Mouse (Mus musculus) forebrain, embryonic 14.5 days (tissue): Measurements from ENCODE around the gene Vmn2r65. TPM values are rescaled to one million over a fixed set of nuclear protein-coding genes. Genes with fewer than 3 reads are reported as not detected.

Experiments used
- ATAC-seq: fragments of 200-750 bp; cut with Nextera tagmentation; 2 replicates; pipeline ENCODE4 v1.8.0; 2017; ENCODE audit warnings: mild to moderate bottlenecking, moderate library complexity
- DNase-seq: peaks from one replicate; pipeline ENCODE4 v3.0.0-alpha.2; 2015; ENCODE audit warnings: low spot score
- H3K27ac ChIP-seq: fragments of 300-500 bp; sonication (generic); 2 replicates; pipeline ENCODE4 v1.5.1; 2014; ENCODE audit warnings: low read depth, mild to moderate bottlenecking, control low read depth, low read length, moderate library complexity
- H3K27me3 ChIP-seq: fragments of 300-500 bp; sonication (generic); replicated peaks from 2 replicates; pipeline ENCODE4 v1.6.1; 2014; ENCODE audit warnings: low read length, control low read depth, mixed read lengths; ENCODE audit not compliant: control insufficient read depth, insufficient read depth
- H3K36me3 ChIP-seq: fragments of 300-500 bp; sonication (generic); 2 replicates; pipeline ENCODE4 v1.6.1; 2014; ENCODE audit warnings: low read length, control low read depth; ENCODE audit not compliant: control insufficient read depth, insufficient read depth
- H3K4me1 ChIP-seq: fragments of 300-500 bp; sonication (generic); 2 replicates; pipeline ENCODE4 v1.6.1; 2014; ENCODE audit warnings: antibody characterized with exemption, low read length, control low read depth; ENCODE audit not compliant: control insufficient read depth, insufficient read depth
- H3K4me2 ChIP-seq: fragments of 300-500 bp; sonication (generic); 2 replicates; pipeline ENCODE4 v1.6.1; 2014; ENCODE audit warnings: mild to moderate bottlenecking, control low read depth, low read length
- H3K4me3 ChIP-seq: fragments of 300-500 bp; sonication (generic); 2 replicates; pipeline ENCODE4 v1.5.1; 2014; ENCODE audit warnings: low read depth, low read length, control low read depth
- H3K9ac ChIP-seq: fragments of 300-500 bp; sonication (generic); 2 replicates; pipeline ENCODE4 v1.6.1; 2014; ENCODE audit warnings: mild to moderate bottlenecking, low read length, control low read depth, moderate library complexity
- H3K9me3 ChIP-seq: fragments of 300-500 bp; sonication (generic); replicated peaks from 2 replicates; pipeline ENCODE4 v1.6.1; 2016; ENCODE audit warnings: low read length, control low read depth, mixed read lengths; ENCODE audit not compliant: control insufficient read depth
- WGBS: fragments of 180-500 bp; shearing (Covaris S2); extraction: QIAGEN DNeasy Blood & Tissue Kit; methylation state at CpG from one replicate; pipeline ENCODE4 v1.1.7; 2014; 5-methylcytosine and 5-hydroxymethylcytosine counted together
- polyA plus RNA-seq: library from polyadenylated mRNA; unstranded; fragments of >200 nt; fragmentation: Nextera tagmentation; extraction: Ambion mirVana; gene quantifications from 2 replicates; pipeline ENCODE4 v1.2.1, GENCODE M21; 2014

Gene Vmn2r65
- not detected in 2 replicates for polyA plus RNA-seq

DNA sequence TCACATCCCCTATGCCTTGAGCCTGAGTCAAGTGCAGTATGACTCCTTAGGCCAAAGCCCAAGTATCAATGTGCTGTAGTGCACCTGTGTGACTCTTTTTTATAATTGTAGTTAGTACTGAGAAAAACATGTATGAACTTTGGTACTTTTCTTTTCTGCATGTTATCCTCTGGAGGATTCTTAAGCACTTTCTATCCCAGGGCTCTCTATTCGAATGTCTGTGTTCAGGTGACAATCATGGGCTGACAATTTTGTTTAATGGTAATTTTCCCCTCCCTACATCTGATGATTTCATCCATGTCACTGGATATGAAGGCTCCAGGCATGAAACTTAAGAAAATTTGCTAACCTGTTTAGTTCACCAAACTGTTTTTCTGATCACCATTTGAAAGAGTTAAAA lies at the start of gene Vmn2r65:
Vmn2r65 (minus strand) TSS at position 101 of the 400 bp plus-strand sequence.
- WGBS: 57% methylated on average over 1 of the region's 1 CpGs
- no peaks in the 10 kb centered on the region for H3K36me3 ChIP-seq
- H3K9me3 ChIP-seq: 0 out of 2 replicates have a peak, but pooled peaks cover 2% of the 10 kb centered on the region
- no peaks in the 10 kb centered on the region for H3K27me3 ChIP-seq
- H3K9ac ChIP-seq: no peak within 1 kb of the TSS
- no peak within 1 kb of the TSS for H3K27ac ChIP-seq
- H3K4me1 ChIP-seq: no peaks in the 10 kb centered on the region
- H3K4me3 ChIP-seq: no peak within 1 kb of the TSS
- ATAC-seq (no peak), DNase-seq (no peak)
- no peak within 1 kb of the TSS for H3K4me2 ChIP-seq

DNA sequence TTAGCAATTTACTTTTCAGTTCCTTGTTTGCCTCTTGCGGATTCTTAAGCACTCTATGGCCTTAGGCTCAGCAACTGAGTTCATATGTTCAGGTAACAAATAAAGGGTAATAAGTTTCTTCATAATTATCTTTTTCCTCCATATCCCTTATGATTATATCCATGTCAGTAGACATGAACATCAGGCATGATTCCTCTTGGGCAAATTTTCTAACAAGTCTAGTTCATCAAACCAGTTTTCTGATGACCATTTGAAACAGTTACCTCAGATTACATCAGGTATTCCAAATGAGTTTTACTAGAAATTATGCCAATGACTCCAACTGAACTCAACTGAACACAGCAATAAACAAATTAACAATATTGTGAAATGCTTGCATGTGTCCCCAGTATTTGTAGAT lies 48.3 kb upstream of the Vmn2r65 start, which contains the start of gene Vmn2r66:
Vmn2r66 (minus strand) TSS at position 101 of the 400 bp plus-strand sequence.
- WGBS: 88% methylated on average over 1 of the region's 1 CpGs
- H3K36me3 ChIP-seq: no peaks in the 10 kb centered on the region
- H3K4me2 ChIP-seq: no peak within 1 kb of the TSS
- H3K27me3 ChIP-seq: no peaks in the 10 kb centered on the region
- no peak within 1 kb of the TSS for H3K27ac ChIP-seq
- ATAC-seq (no peak), DNase-seq (no peak)
- no peak within 1 kb of the TSS for H3K9ac ChIP-seq
- H3K9me3 ChIP-seq: no peaks in the 10 kb centered on the region; the same call in 1 of the 2 replicates
- no peaks in the 10 kb centered on the region for H3K4me1 ChIP-seq
- no peak within 1 kb of the TSS for H3K4me3 ChIP-seq

DNA sequence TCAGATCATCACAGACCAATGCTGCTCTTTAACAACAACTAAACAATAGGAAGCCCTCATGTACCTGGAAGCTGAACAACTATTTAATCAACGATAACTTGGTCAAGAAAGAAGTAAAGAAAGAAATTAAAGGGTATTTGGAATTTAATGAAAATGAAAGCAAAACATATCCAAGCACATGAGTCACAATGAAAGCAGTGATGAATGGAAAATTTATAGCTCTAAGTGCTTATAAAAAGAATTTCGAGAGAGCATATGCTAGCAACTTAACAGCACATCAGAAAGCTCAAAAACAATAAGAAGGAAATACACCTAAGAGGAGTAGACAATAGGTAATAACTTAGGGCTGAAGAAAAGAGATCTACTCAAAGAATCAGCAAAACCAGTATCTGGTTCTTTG lies 32.8 kb upstream of the Vmn2r65 start:
- H3K9ac ChIP-seq: no peak overlapping the region
- H3K9me3 ChIP-seq: 0 out of 2 replicates have a peak, but pooled peaks cover 6% of the 10 kb centered on the region
- no peaks in the 10 kb centered on the region for H3K27me3 ChIP-seq
- H3K4me1 ChIP-seq: no peaks in the 10 kb centered on the region
- no peak for DNase-seq
- WGBS: 70% methylated on average over 2 of the region's 2 CpGs
- H3K4me2 ChIP-seq: no peak overlapping the region
- H3K4me3 ChIP-seq: no peak overlapping the region
- no peak overlapping the region for H3K27ac ChIP-seq
- H3K36me3 ChIP-seq: no peaks in the 10 kb centered on the region
- ATAC-seq: no peak

Other genes with a start within 250 kb of the Vmn2r65 start
- not detected in 2 replicates for gene Olfr291, start 110.6 kb downstream of the Vmn2r65 start, polyA plus RNA-seq
- not detected in 2 replicates for gene Vmn2r66, start 48.2 kb upstream of the Vmn2r65 start, polyA plus RNA-seq
- gene Vmn2r67, start 191.9 kb upstream of the Vmn2r65 start, polyA plus RNA-seq: not detected in 2 replicates